Mouse (Mus musculus): Measurements from ENCODE around the gene Wscd2.

GRCm38 (mm10) chr5:113448023-113448734 is 42.0 kb upstream of the Wscd2 start:
- TF ChIP-seq CTCF (conservative IDR thresholded peaks at IDR 0.05; ENCODE audit: low read length) (no peak), POU5F1 (IDR thresholded peaks at IDR 0.05; ENCODE audit: borderline replicate concordance, low read length) (no peak)
